Mouse (Mus musculus): ENCODE measurements around the gene Sacs. TPM values are rescaled to one million over a fixed set of nuclear protein-coding genes. Genes with fewer than 3 reads are reported as not detected.
A peak's percentile ranks its signal among the peaks of the same experiment; 100 is the strongest.

Sacs gene
- polyA plus RNA-seq, 1 experiment from 2014 or later, result 7.9 TPM

GRCm38 (mm10) chr14:61259084-61259483 lies 120.8 kb downstream of the Sacs start:
- ATAC-seq (ENCODE audit: low FRiP score), result no peak
- no peaks in the 10 kb centered on the region for H3K36me3 ChIP-seq
- WGBS, result 68% methylated on average over 3 of the region's 3 CpGs
- H3K4me3 ChIP-seq, result no peak overlapping the region
- no peaks in the 10 kb centered on the region for H3K4me1 ChIP-seq (replicated peaks)
- H3K9me3 ChIP-seq, result no peaks in the 10 kb centered on the region
- H3K27ac ChIP-seq, result no peak overlapping the region
- no peak overlapping the region for H3K9ac ChIP-seq
- H3K27me3 ChIP-seq, result no peaks in the 10 kb centered on the region
- H3K4me2 ChIP-seq, result no peak overlapping the region

- H3K27ac ChIP-seq, result no peak overlapping the region
- no peaks in the 10 kb centered on the region for H3K36me3 ChIP-seq
- no peaks in the 10 kb centered on the region for H3K9me3 ChIP-seq
- H3K9ac ChIP-seq, result no peak overlapping the region
- ATAC-seq (ENCODE audit: low FRiP score), result no peak
- H3K4me1 ChIP-seq (replicated peaks), result no peaks in the 10 kb centered on the region
- no peak overlapping the region for H3K4me3 ChIP-seq
- 0 out of 2 replicates have a peak, but pooled peaks cover 16% of the 10 kb centered on the region for H3K27me3 ChIP-seq
- H3K4me2 ChIP-seq, result no peak overlapping the region
- WGBS, result 43% methylated on average over 5 of the region's 5 CpGs
These were observed 129.7 kb downstream of the Sacs start for GRCm38 (mm10) chr14:61267908-61268475.

GRCm38 (mm10) chr14:61274414-61275198 lies 136.3 kb downstream of the Sacs start:
- no peaks in the 10 kb centered on the region for H3K9me3 ChIP-seq
- H3K27me3 ChIP-seq, result peaks cover 50% of the 10 kb centered on the region
- no peaks in the 10 kb centered on the region for H3K36me3 ChIP-seq
- H3K4me1 ChIP-seq (replicated peaks), result peaks cover 13% of the 10 kb centered on the region
- WGBS, result 13% methylated on average over 38 of the region's 38 CpGs
- peak overlapping the region; percentile 48 for H3K4me2 ChIP-seq
- H3K9ac ChIP-seq, result 0 out of 2 replicates have a peak overlapping the region, but pooled peaks have one; percentile 39
- peak overlapping the region; percentile 27 for H3K4me3 ChIP-seq
- H3K27ac ChIP-seq, result no peak overlapping the region
- ATAC-seq (ENCODE audit: low FRiP score), result no peak

GRCm38 (mm10) chr14:61277285-61277684 lies 139.0 kb downstream of the Sacs start:
- no peaks in the 10 kb centered on the region for H3K9me3 ChIP-seq
- no peak overlapping the region for H3K9ac ChIP-seq
- no peak overlapping the region for H3K4me2 ChIP-seq
- no peak overlapping the region for H3K27ac ChIP-seq
- H3K36me3 ChIP-seq, result no peaks in the 10 kb centered on the region
- ATAC-seq (ENCODE audit: low FRiP score), result no peak
- H3K27me3 ChIP-seq, result peaks cover 41% of the 10 kb centered on the region
- no peak overlapping the region for H3K4me3 ChIP-seq
- WGBS, result 39% methylated on average over 1 of the region's 1 CpGs
- peaks cover 13% of the 10 kb centered on the region for H3K4me1 ChIP-seq (replicated peaks)

GRCm38 (mm10) chr14:61278676-61279300 lies 140.5 kb downstream of the Sacs start:
- Histone ChIP-seq H3K4me2 (no peak overlapping the region), H3K4me1 (replicated peaks) (peaks cover 13% of the 10 kb centered on the region), H3K27me3 (peaks cover 28% of the 10 kb centered on the region), H3K27ac (no peak overlapping the region), H3K9ac (no peak overlapping the region), H3K36me3 (no peaks in the 10 kb centered on the region), H3K9me3 (no peaks in the 10 kb centered on the region), H3K4me3 (no peak overlapping the region)
- no peak for ATAC-seq (ENCODE audit: low FRiP score)
- WGBS, result 86% methylated on average over 7 of the region's 7 CpGs

- H3K4me3 ChIP-seq, result no peak overlapping the region
These were observed 150.5 kb downstream of the Sacs start for GRCm38 (mm10) chr14:61288606-61289286.

More at GRCm38 (mm10) chr14:61288606-61289286, 150.5 kb downstream of the Sacs start:
- H3K9ac ChIP-seq, result no peak overlapping the region
- no peaks in the 10 kb centered on the region for H3K4me1 ChIP-seq (replicated peaks)
- ATAC-seq (ENCODE audit: low FRiP score), result no peak
- H3K27me3 ChIP-seq, result no peaks in the 10 kb centered on the region
- H3K9me3 ChIP-seq, result no peaks in the 10 kb centered on the region
- no peaks in the 10 kb centered on the region for H3K36me3 ChIP-seq
- 67% methylated on average over 19 of the region's 19 CpGs for WGBS
- no peak overlapping the region for H3K27ac ChIP-seq
- H3K4me2 ChIP-seq, result no peak overlapping the region

Other genes with a start within 250 kb of the Sacs start
- 31.5 and 35.1 TPM in 2 replicates for gene Tnfrsf19, start 92.0 kb upstream of the Sacs start, polyA plus RNA-seq (2015; fragmentation: Nextera tagmentation; extraction: Ambion mirVana)
- gene Sgcg, start 120.0 kb downstream of the Sacs start, polyA plus RNA-seq (2015; fragmentation: Nextera tagmentation; extraction: Ambion mirVana), result 0.16 and 0.19 TPM in 2 replicates
- gene Arl11, start 171.3 kb downstream of the Sacs start, polyA plus RNA-seq (2015; fragmentation: Nextera tagmentation; extraction: Ambion mirVana), result 0.36 and 0.43 TPM in 2 replicates
- 10.3 and 10.7 TPM in 2 replicates for gene Ebpl, start 222.0 kb downstream of the Sacs start, polyA plus RNA-seq (2015; fragmentation: Nextera tagmentation; extraction: Ambion mirVana)

All from hindbrain, embryonic 13.5 days (tissue).